9 mouse cellular contexts compared by ENCODE assay signal in genomic region chr13:91365270-91365952, GRCm38 (mm10).
DNase-seq lines count a peak whose midpoint lies in the region; ATAC-seq and TF ChIP-seq lines count a peak whose summit lies in the region.
"Had no signal": no experiment of that assay in that cellular context is flagged by ENCODE, and none has a peak within 500 bp of the region (broad histone marks: within the 10 kb centered on the region; RNA-seq: fewer than 3 reads in every experiment).

No protein-coding gene starts in this region.

- DNase-seq in 3134 (ENCODE audit: extremely low read depth, insufficient read length, low spot score), result peak; percentile 97
- DNase-seq in adrenal gland, postnatal 36 days, result peak; percentile 94
- DNase-seq in forebrain, embryonic 14.5 days (ENCODE audit: low spot score), result peak; percentile 87
- DNase-seq in heart, postnatal 10 days, result peak; percentile 92
- DNase-seq in layer of hippocampus, adult 18-20 months (ENCODE audit: low spot score in 2 of 2), result peak; percentile 75 to 91
- peak; percentile 89 for DNase-seq in lung, embryonic 14.5 days
- DNase-seq in right cerebral cortex, postnatal 10 days (ENCODE audit: low spot score in 2 of 2), result peak; percentile 93
- no peak for DNase-seq in c-Kit-positive CD71-positive TER-119-positive erythroid progenitor cells, embryonic 14.5 days (ENCODE audit: low spot score)

- intact Hi-C loops in heart, postnatal 10 days (cut with DNase I), result no loop called here

- peak overlapping the region; percentile 15; the same call in 1 of the 2 replicates for H3K27ac ChIP-seq in forebrain, embryonic 14.5 days (ENCODE audit: low read depth, low read length)
- H3K27ac ChIP-seq in lung, embryonic 14.5 days (ENCODE audit: low read depth), result peak overlapping the region; percentile 69
- H3K27ac ChIP-seq: liver, embryonic 15.5 days had no signal

- peaks cover 19% of the 10 kb centered on the region; the same call in 1 of the 2 replicates for H3K4me1 ChIP-seq in forebrain, embryonic 14.5 days (ENCODE audit: control insufficient read depth, insufficient read depth, low read length)
- H3K4me1 ChIP-seq in lung, embryonic 14.5 days (ENCODE audit: insufficient read depth), result peaks cover 21% of the 10 kb centered on the region

- no peaks in the 10 kb centered on the region for H3K36me3 ChIP-seq in forebrain, embryonic 14.5 days (ENCODE audit: control insufficient read depth, insufficient read depth, low read length)
- no peaks in the 10 kb centered on the region for H3K36me3 ChIP-seq in lung, embryonic 14.5 days (ENCODE audit: insufficient read depth)
- H3K36me3 ChIP-seq: liver, embryonic 15.5 days had no signal

- H3K27me3 ChIP-seq in forebrain, embryonic 14.5 days (replicated peaks; ENCODE audit: control insufficient read depth, insufficient read depth, low read length), result no peaks in the 10 kb centered on the region
- H3K27me3 ChIP-seq in lung, embryonic 14.5 days (ENCODE audit: insufficient read depth, low read length), result no peaks in the 10 kb centered on the region
- H3K27me3 ChIP-seq: liver, embryonic 15.5 days had no signal

- peak; percentile 30 for TF ChIP-seq CTCF in lung, embryonic 14.5 days (IDR thresholded peaks at IDR 0.05; ENCODE audit: low read depth)

- no peak overlapping the region for H3K9ac ChIP-seq in forebrain, embryonic 14.5 days (ENCODE audit: low read length)
- no peak overlapping the region for H3K9ac ChIP-seq in lung, embryonic 14.5 days
- H3K9ac ChIP-seq: liver, embryonic 15.5 days had no signal

- H3K4me2 ChIP-seq in forebrain, embryonic 14.5 days (ENCODE audit: low read length), result no peak overlapping the region
- no peak overlapping the region for H3K4me2 ChIP-seq in lung, embryonic 14.5 days
- H3K4me2 ChIP-seq: liver, embryonic 15.5 days had no signal

- no peak overlapping the region for H3K4me3 ChIP-seq in forebrain, embryonic 14.5 days (ENCODE audit: low read depth, low read length)
- H3K4me3 ChIP-seq in lung, embryonic 14.5 days (ENCODE audit: low read depth, low read length), result no peak overlapping the region
- H3K4me3 ChIP-seq: liver, embryonic 15.5 days had no signal

- WGBS in forebrain, embryonic 14.5 days, result 22% methylated on average over 2 of the region's 2 CpGs
- WGBS in lung, embryonic 14.5 days, result 29% methylated on average over 2 of the region's 2 CpGs

- ATAC-seq in forebrain, embryonic 14.5 days, result peak; percentile 91
- ATAC-seq in lung, embryonic 14.5 days (ENCODE audit: insufficient read depth), result peak; percentile 89

- H3K9me3 ChIP-seq in forebrain, embryonic 14.5 days (replicated peaks; ENCODE audit: control insufficient read depth, low read length), result no peaks in the 10 kb centered on the region
- H3K9me3 ChIP-seq in lung, embryonic 14.5 days (ENCODE audit: low read depth, low read length), result no peaks in the 10 kb centered on the region
- H3K9me3 ChIP-seq: liver, embryonic 15.5 days had no signal
